Mouse (Mus musculus): ENCODE data around the gene Slc25a51.

DNA sequence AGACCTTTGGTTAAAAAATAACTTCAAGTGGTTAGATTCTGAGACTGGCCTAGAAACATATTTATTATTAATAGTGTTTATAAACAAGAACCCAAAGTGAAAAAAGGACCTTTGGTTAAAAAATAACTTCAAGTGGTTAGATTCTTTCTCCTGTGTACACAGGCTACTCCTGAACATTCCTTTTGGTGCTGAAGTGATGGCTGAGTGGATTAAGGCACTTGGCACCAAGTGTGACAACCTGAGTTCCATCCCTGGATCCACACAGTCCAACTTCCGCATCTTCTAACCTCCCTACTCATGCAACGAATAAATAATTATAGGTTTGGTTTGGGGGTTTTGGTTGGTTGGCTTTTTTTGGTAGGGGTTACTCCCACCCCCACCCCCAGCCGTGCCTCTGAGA lies 37.3 kb downstream of the Slc25a51 start:
- no peak for TF ChIP-seq CTCF (conservative IDR thresholded peaks at IDR 0.05; ENCODE audit: low read length)
- TF ChIP-seq NANOG (IDR thresholded peaks at IDR 0.05; ENCODE audit: borderline replicate concordance, low read length): no peak
- TF ChIP-seq POU5F1 (IDR thresholded peaks at IDR 0.05; ENCODE audit: borderline replicate concordance, low read length): no peak

Data from E14TG2a.4 (cell line).